Mouse (Mus musculus) kidney, postnatal 4 days (tissue): ENCODE data around the gene Mast4.

Source experiments
- DNase-seq, 2 experiments: peaks; one replicate each; pipeline ENCODE4 v3.0.0; 2021; ENCODE audit warnings: mixed read lengths in 2 of 2

The Mast4 gene

DNA sequence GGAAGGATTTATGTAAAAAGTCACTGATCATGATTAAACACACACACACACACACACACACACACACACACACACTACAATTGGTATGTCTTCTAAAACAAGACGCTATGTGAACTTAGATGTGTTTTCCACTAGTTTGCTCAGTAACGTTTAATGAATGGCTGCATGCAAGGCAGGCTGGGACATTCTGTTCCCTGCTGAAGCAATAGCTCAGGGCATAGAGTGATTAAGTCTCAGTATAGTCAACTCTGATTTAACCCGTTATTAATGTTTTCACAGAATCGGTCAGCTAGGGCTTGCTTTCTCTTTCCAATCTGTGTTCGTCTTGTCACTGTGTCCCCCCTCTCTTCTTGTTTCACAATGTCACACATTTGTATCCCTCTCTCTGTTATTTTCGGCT lies 558.8 kb downstream of the Mast4 start:
- no peak for DNase-seq

GRCm38 (mm10) chr13:102774786-102775201 lies 559.5 kb downstream of the Mast4 start:
- peak; percentile 61 to 74 for DNase-seq

- DNase-seq: no peak
Measured at GRCm38 (mm10) chr13:102773169-102773568, 561.1 kb downstream of the Mast4 start.

- DNase-seq: no peak
Measured at GRCm38 (mm10) chr13:102770194-102770593, 564.1 kb downstream of the Mast4 start.

DNA sequence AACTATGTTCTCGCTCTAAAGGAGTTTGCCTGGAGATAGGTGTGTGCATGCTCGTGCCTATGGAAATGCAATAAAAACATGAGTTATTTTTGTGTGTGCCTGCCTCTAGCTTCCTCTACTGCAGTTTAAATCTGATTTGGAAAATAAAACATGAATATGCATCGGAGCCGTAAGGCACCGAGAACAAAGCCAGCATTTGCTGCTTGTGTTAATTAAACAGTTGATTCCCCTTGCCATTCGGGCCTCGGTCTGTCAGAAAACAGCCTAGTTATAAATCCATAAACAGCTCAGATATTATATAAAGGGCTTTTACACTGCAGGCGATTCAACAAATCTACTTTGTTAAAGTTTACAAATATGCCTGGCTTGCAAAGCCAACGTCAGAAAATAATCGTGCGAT lies 565.8 kb downstream of the Mast4 start:
- DNase-seq: no peak

GRCm38 (mm10) chr13:102767110-102767509 lies 567.2 kb downstream of the Mast4 start:
- no peak for DNase-seq

GRCm38 (mm10) chr13:102765216-102765615 lies 569.1 kb downstream of the Mast4 start:
- no peak for DNase-seq

DNA sequence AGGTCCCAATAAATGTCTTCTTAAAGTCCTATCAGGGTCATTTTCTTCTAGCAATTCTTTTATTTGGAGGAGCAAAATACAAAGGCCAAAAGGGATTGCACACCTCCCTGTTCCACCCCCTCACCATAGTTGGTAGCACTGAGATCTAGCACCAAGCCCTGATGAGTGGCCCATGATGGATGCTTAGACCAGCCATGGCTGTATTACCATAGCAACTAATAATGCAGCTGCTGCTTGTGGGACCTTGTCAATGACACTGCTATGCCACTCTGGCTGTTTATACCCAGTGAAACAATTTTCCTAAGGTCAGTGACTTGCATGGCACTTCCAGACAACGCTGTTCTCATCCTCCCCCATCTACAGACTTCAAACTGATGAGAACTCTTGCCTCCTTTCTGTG lies 570.1 kb downstream of the Mast4 start:
- DNase-seq: no peak

GRCm38 (mm10) chr13:102762203-102762602 lies 572.1 kb downstream of the Mast4 start:
- no peak for DNase-seq

DNA sequence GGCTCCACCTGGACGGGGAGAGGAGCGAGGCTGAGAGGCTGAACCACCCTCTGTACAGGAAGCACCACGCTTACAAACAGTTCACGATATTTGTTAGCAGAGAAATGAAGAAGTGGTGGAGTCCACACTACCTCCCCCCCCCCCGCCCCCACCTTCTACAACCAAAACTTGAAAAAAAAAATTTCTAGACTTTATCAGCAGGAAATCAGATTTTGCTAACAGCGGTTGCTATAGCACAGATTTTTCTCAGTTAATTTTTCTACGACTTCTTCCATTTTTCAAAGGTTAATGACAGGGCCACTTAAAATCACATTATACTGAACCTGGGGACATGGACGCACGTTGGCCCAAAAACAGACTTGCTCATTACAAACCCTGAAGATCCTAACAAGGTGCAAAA lies 572.9 kb downstream of the Mast4 start:
- no peak for DNase-seq

- DNase-seq: no peak
Measured at GRCm38 (mm10) chr13:102758021-102758420, 576.3 kb downstream of the Mast4 start.

DNA sequence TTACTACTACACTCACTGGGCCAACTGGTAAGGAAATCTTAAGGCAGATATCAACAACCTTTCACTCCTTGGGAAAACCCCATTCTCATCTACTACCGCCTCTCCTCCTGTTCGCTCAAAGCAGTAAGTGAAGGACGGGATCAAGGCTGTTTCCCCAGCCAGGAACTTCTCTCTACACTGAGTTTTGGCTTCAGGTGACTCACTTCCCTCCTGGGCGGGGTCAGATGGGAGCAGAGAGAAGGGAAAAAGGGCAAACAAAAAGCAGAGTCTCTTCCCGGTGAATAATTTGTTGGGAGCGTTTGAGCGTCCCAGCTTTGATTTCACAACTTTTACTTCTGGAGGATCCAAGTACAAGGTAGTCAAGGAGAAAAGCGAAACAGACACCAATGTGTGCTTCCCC lies 578.2 kb downstream of the Mast4 start:
- no peak for DNase-seq

DNA sequence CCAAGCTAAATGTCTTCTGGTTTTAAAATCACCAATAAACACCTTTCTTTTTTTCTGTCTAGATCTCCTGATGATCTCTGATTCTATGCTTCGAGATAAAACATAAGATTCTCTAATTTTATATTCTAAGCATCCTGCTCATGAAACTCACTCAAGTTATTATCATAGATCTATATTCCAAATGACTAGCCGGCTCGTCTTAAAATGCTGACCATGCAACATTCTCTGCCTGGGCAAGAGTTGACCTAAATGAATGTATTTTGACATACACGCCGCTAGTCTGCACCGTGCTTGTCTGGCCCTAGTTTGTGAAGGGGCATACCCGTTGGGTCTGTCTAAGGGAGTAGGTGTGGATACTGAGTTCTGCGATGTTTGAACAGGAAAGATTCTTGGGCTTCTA lies 579.2 kb downstream of the Mast4 start:
- DNase-seq: no peak

GRCm38 (mm10) chr13:102753714-102754556 lies 580.4 kb downstream of the Mast4 start:
- DNase-seq: no peak

DNA sequence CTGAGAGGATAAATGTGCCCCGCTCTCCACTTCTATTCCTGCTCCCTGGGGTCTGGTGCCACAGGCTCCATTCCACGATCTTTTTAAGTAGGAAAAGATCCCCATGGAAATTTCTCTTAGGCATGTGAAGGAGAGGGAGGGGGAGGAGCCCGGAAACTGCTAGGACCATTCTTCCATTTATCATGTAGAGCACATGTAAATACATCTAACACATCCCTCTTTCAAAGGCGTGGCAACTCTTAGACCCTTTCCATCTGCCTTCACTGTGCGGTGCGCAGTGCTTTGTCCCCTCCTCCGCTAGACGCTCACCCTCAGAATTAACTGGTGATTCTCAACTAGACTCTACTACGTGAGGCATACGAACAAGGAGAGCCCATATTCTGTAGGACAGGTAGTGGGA lies 584.4 kb downstream of the Mast4 start:
- DNase-seq: no peak

DNA sequence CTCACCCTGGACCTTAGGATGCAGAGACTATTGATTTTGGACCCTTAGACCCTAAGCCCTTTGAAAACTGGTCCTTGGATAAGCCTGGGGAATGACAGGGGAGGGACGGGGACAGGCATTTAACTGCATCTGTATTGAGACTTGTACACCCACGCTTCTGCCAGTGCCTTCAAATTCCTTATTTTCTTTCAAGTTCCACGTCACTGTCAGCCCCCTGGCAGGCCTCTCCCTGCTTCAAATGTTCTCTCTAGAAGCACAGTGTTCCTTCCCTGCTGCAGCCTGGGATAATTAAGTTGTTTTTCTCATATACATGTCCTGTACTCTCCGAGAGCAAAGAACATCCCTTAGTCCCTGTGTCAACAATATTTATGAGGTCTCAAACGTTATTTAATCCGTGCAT lies 585.1 kb downstream of the Mast4 start:
- no peak for DNase-seq

DNA sequence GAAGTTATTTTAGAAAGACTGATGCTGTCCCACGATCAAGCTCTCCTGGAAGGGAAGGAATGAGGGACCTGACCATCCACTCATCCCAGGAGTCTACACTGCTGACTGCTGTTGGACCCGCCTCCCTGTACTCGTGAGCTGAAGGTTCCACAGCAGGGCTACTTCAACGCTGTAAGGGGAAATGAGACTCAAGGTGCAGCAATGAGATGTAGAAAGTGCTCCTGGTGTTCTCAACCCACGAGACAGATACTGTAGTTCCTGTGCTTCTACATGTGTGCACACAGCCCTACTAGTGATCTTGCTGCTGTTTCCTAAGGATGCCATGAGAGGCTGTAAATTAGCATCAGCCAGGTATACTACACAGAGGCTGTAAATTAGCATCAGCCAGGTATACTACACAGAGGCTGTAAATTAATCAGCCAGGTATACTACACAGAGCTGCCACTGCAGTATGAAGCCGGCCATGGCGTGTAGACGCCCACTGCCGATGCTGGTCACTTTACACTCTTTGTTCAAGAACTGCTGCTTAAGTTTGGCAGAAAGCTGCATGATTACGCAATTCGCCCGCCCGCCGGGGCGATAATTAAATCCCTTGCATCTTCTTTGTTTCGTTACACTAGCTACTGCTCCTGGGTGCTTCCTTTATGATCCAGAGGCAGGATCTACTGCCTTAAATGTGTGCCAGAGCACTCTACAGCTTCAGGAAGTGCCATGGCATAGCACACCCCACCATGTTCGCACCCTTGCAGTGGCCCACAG lies 587.3 kb downstream of the Mast4 start:
- no peak for DNase-seq

GRCm38 (mm10) chr13:102745626-102746342 lies 588.5 kb downstream of the Mast4 start:
- DNase-seq: no peak

- DNase-seq: no peak
Measured at GRCm38 (mm10) chr13:102745270-102745600, 589.1 kb downstream of the Mast4 start.

GRCm38 (mm10) chr13:102744481-102745269 lies 589.6 kb downstream of the Mast4 start:
- DNase-seq: peak; percentile 72 to 79

- no peak for DNase-seq
Measured at GRCm38 (mm10) chr13:102739720-102740535, 594.4 kb downstream of the Mast4 start.

- DNase-seq: no peak
Measured at GRCm38 (mm10) chr13:102737811-102738210, 596.5 kb downstream of the Mast4 start.
